Mouse (Mus musculus) urinary bladder, adult 2 months (tissue): ENCODE measurements around the gene Tenm1. TPM values are rescaled to one million over a fixed set of nuclear protein-coding genes. Genes with fewer than 3 reads are reported as not detected.

ENCODE experiments used
- DNase-seq: peaks from one replicate; pipeline ENCODE4 v3.0.0; 2022; ENCODE audit warnings: low spot score
- polyA plus RNA-seq: library from polyadenylated mRNA; depleted of rRNA; stranded (reverse); fragments of >200 nt; gene quantifications from 2 replicates; pipeline ENCODE4 v1.2.3, GENCODE M21; 2012

Tenm1 gene
- polyA plus RNA-seq, 1 experiment, result 0.03 TPM

DNA sequence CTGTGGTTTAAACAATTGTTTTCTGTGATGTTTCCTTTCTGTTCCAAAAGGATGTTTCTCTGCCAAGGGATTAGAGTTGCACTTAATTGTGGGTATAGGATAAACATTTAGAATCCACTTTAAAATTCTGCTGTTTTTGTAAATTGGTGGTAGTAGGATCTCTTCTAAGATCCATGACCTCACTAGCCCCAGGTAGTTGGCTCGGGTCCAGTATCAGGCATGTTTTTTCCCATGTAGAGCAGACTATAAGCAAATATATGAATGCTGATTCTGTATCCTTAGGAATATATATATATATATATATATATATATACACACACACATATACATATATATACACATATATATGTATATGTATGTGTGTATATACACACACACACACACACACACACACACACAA, 567.2 kb downstream of the Tenm1 start:
- no peak for DNase-seq

DNA sequence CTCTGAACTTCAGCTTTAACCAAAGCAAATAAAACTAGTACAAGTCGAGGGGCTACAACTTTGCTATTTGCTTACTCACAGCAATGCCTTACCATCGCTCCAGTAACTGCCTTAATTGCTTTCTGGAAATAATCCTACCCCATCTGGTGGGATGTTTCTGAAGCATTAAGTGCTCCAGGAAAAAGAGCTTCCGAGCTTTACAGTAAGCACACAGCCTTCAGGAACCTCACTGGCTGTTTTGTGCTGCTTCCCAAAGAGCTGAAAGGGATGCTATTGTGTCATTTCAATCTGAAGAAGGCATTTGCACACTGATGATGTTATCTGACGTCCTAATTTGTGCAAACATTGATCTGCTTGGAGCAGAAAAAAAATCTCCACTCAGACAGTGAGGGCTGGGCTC, 647.4 kb downstream of the Tenm1 start:
- no peak for DNase-seq

DNA sequence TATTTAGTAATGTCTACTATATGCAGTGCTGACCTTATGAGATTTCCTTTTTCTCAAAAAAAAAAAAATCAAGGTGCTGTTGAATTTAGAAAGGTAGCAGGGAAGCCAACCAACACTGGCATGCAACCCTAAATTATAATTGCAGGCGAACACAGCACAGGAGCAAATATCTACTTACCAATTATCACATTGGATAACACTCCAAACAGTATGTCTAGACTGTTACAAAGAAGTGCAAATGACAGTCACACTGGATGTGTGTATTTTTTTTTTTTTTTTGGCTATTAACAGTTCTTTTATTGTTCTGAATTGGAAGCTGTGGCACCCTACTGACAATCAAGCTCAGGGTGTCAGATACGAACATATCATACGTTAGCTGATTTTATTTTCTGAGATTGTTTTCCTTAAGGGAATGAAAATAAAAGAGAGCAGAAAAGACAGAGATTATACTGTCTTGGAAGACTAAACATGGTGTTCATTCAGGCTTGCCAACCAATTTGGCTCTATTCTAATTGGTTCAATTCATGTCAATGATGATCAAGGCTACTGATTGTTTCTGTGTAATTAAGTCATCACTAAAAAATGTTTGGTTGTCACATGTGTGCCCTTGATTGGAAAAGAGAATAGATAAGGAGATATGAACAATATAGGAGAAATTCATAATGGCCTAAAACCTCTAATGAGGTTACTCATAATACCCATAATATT, 710.7 kb downstream of the Tenm1 start:
- no peak for DNase-seq

DNA sequence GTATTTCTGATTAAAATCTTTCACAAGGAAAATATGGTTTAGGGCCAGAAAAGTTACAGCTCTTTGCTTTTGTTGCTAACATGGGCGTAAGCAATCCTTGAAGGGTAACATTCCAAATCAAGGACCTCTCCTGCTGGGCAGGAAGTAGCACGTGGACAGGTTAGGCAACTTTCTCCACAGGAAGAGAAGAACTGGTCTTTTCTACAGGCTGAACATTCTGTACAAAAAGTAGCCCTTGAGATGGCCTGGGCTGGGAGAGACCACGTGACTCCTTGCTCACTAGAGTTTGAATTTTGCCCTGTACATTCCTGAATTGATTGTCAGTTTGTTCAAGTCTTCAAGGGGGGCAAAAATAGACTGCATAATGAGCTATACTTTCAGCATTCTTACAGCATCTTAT, 728.6 kb downstream of the Tenm1 start:
- no peak for DNase-seq

DNA sequence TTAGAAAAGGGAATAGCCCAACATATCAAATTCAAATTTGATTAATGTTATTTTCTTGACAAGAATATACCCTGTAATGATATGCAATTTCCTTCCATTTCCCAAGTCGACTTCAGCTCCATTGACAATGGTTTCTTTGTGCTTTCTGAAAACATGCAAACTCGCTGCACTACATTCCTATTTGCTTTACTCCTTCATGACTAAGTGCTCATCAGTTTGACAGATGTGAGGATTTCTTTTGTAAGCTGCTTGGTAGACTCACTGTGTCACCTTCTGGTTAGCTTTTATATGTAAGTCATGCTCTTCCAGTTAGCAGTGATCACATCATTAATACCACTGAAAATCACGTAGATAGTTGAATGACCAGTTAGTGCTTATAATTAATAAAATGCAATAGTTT, 781.8 kb downstream of the Tenm1 start:
- no peak for DNase-seq

DNA sequence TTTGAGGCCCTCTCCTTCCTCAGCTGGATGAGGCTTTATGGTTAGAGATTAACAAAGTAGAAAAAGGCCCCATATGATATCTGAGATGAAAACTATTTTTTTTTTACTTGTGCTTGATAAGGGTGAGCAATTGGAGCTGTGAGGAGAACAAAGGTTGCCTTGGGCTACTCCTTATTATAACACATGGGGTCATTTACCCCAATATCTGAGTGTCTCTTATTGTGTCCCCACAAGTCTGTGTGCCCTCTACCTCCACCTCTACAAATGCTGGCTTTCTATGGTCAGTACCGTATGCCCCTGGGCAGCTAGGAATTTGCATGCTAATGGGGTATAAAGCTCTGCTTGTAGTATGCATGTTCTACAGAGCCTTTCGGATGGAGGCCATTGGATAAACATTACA, 848.4 kb downstream of the Tenm1 start:
- no peak for DNase-seq

DNA sequence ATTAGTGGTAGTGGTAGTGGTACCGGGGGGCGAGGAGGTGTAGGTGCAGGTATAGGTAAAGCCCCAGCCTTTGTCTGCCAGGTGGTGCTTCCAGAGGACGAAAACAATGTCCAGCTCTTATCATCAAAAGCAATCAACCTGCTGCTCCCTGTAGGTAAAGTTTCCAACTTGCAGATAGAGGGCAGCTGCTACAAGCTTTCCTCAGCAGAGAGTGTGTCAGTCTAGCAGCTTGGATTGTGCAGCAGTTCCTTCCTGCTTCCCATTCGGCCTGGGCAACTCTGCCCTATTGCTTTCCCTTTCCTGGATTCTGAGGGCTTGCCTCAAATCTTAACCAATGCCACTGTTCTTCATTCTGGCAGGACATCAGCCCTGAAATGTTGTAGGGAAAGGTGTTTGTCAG, 870.2 kb downstream of the Tenm1 start:
- DNase-seq, result no peak

DNA sequence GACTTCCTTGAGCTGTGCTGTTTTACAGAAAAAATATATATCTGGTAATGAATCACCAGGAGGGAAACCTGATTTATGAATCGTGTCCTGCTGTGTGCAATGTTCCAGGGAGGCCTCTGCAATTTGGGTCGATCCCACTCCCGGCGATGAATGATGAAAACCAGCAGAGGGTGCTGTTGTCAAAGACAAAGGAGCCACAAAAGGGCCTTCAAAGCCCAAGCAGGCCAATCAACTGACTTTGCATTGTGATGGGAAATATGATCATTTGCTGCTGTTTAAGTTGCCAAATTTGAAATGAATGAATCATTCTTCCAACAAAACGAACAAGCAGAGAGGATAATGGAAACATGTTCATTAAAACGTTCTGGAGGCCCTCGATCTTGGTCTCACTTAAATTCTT, 871.6 kb downstream of the Tenm1 start:
- DNase-seq, result no peak

DNA sequence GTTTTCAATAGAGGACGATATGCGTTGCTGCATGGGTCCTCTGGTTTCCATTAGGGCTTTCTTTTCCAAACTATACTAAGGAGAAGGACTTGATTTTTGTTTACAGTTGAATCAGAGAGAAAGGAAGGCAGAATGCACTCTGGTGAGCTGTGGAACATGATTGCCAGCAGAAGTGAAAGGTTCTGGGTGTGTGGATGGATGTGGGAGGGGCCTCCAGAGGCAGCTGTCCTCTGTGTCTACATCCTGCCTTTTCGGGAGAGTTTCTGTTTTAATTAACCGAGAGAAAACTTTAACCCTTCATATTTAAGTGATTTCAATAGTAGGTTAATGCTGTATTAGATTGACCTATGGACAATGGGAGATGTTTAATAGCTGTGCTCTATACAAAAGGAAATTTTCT, 880.4 kb downstream of the Tenm1 start:
- DNase-seq, result no peak

DNA sequence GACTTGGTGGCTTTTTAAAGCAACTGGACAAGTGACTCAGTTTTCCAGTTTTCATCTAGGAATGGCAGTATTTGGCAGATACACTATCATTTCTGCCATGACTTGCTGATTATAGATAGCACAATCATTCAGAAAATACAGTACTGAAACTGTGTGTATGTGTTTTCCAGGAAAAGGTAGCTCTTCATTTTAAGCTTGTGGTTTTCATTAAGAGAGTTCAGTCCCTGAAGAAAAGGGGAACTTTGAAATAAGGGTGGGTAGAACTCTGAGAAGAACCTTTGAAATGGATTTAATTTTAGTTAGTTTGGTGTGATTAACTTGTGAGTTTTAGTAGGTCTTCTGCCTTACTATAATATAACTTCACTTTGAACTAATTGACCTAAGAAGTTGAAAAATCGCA, 883.9 kb downstream of the Tenm1 start:
- no peak for DNase-seq

DNA sequence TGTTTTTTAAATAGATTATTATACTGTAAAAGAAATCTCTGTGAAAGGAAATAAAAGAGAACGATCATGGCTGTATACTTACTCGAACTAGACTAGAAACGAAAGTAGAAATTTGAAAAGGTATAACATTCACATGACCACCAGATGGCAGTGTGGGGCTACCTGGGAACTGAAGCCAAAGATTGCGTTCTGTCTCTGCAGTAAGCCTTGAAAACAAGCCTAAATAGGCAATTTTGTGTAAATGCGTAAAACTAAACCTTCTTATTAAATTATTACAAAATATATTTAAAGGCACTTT, 888.2 kb downstream of the Tenm1 start:
- no peak for DNase-seq

DNA sequence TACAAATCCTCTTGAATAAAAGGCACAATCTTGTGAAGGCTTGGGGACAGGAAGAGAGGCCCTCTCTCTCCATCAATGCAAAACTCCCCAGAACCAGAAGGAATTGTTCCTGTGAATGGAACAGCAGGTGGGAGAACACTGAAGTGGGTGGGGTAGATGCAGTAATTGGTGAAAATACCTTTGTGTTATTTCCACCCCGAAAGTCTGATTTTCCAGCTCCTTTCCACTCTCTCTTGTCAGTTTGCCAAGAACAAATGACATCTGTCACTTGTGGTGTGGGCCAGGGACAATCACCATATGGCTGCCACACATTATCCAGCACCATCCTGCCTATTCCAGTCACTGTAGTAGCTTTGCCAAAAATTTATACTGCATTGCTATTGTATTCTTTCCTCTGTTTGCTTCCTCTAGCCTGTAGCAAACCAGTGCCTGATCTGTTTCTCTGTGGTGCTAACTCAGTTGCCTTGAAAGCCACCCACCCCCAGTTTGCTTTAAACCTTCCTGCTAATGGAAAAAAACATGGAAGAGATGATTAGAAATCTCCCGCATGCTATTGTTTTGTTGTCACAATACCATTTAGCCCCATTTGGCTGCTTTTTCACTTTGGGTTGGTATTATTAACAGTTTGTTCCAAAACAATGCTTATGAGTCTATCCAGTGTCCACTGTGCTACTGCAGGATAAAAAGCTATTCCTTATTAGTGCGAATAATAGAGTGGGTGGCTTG, 888.7 kb downstream of the Tenm1 start:
- DNase-seq, result no peak

DNA sequence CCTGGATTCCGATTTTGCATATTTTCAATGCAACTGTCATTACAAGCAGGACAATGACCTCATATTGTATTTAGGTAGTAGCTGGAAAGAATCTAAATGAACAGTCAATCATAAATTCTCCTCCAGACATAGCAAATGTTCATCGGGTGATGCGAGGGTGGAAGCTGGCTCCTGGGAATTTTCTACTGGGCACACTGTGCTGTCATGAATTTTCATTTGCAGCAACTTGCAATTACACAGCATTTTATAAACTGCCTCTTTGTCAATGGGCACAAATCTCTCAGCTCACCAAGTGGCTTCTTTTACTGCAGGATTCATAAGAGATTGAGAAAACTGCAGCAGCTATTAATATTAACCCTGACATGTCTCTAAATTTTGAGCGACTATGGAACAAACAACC, 898.2 kb downstream of the Tenm1 start:
- DNase-seq, result no peak

DNA sequence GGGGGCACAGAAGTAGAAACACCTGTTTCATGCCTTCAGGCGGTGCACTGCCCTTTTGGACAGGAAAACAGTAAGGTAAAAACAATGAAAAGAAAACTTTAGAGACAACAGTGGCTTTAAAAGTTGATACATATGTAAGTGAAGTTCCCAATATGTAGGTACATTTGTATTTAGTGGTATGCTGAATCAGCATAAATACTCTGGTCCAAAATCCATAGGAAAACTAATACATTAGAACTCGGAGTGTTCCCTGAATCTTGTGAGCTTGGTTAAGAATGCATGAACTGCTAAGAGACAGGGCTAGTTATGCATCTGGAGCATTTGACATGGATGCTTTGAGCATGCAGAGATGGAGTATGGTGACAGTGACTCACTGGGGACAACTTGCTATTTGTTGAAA, 906.1 kb downstream of the Tenm1 start:
- DNase-seq, result no peak

DNA sequence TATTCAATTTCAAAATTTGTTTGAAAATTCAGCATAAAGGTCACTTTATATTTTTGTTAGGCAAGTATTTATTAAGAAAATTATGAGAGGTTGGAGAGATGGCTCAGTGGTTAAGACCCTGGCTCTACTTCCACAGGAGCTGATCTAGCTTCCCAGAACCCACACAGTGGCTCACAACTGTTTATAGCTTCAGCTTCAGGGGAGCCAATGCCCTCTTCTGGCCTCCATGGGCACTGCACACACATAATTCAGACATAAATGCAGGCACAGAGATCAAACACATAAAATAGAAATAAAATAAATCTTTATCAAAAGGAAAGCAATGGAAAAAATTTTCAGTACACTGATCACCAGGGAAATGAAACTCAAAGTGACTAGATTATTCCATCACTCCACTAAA, 916.4 kb downstream of the Tenm1 start:
- no peak for DNase-seq

DNA sequence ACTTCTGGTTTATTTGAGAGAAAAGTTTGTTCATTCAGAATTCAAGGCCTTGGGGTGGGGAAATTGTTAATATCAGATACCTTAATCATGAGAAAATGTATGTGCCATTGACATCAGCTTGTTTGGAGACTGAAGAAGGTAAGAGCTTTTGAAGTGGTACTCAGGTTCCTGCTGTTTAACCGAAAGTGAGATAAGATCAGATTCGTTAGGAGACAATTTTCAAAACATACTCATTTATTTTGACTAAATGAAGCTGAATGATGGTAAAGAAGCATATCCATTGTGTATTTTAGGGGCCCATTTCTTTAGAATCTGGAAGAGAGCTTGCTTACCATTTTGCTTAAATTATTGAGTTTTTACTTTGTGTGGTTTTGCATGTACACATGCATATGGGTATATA, 917.8 kb downstream of the Tenm1 start:
- no peak for DNase-seq

DNA sequence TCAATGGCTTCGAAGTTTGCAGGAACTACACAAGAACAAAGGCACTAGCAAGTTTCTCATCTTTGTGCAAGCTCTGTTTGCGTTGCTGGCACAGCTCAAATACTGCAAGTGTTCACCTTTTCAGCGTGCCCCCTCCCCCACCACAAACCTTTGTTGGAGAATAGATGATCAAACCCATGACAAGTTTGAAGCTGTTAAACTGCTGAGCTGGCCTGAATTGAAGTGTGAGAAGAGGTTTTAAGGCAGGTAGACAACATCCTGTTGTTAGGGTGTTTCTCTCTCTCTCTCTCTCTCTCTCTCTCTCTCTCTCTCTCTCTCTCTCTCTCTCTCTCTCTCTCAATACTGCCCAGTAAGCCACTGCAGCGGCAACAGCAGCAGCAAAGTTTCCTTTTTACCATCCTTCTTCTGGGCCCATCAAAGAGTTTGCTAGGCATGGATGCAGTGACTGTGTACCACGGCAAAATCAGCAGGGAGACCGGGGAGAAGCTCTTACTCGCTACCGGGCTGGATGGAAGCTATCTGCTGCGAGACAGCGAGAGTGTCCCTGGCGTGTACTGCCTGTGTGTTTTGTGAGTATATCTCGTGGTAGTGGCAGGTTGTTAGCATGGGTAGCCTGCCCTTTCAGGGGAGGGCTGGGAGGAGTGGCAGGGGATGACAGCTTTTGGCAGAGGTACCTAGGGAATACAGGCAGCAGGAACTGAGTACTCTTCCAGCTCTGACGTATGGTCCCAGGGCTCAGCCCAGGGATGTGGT, 926.5 kb downstream of the Tenm1 start, which contains the start of gene Sh2d1a:
Gene Sh2d1a, plus strand, starts transcription at position 163 of the 753 bp plus-strand sequence.
- DNase-seq, result no peak

DNA sequence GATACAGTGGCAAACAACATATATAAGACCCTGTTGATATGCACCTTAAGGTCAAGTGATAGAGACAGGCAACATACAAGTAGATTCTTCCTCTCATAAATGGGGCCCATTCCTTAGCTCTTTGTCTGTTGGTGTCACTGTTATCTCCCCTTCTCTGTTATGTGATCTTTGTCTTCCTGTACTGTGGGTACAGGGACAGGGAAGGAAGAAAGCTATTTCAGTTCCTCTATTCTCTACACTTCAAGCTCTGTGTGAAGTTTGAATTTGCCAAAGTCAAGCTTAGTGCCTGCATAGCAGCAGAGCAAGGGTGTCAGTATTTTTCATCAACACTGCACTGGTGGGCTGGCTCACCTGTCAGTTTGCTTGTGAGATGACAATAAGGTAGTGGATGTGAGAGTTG, 928.4 kb downstream of the Tenm1 start:
- no peak for DNase-seq

DNA sequence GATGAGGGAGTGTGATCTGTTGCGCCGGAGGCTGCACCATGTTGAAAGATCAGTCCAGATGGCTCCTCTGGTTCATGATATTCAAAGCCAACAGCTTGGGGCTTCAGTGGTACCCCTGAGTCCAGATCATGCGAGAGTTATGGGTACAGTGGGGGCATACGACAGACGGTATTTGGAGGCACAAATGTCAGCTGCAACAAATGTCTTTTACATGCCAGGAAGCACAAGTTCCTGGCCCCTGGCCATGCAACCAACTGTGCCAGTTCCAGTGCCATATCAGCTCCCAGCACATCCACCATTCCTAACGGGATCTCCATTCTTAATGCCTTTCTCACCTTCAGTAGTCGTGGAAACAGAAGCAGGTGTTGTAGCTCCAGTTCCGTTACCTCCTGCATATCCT, 938.6 kb downstream of the Tenm1 start:
- DNase-seq, result no peak

DNA sequence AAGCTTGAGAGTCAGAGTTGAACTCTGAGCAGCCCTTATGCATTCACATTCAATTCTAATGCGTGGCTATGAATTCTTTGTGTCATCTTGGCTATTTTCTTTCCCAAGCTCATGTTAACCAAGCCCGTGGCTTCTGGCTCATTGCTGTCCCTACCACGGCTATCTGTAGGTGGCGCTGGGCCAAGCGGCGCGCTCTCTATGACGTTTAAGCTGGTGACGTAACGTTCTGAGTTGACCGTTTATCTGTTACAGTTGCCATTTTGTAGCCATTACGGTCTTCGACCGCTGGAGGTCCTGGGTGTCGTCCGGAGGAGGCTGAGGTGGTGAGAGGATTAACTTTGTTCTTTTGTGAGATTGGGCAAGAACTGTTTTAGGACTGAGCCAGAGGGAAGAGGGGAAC, 939.5 kb downstream of the Tenm1 start, which contains the start of gene Tex13c2:
Gene Tex13c2, plus strand, starts transcription at position 246 of the 400 bp plus-strand sequence.
- no peak for DNase-seq
